Mouse (Mus musculus): ENCODE results near the gene Myom3.

DNA sequence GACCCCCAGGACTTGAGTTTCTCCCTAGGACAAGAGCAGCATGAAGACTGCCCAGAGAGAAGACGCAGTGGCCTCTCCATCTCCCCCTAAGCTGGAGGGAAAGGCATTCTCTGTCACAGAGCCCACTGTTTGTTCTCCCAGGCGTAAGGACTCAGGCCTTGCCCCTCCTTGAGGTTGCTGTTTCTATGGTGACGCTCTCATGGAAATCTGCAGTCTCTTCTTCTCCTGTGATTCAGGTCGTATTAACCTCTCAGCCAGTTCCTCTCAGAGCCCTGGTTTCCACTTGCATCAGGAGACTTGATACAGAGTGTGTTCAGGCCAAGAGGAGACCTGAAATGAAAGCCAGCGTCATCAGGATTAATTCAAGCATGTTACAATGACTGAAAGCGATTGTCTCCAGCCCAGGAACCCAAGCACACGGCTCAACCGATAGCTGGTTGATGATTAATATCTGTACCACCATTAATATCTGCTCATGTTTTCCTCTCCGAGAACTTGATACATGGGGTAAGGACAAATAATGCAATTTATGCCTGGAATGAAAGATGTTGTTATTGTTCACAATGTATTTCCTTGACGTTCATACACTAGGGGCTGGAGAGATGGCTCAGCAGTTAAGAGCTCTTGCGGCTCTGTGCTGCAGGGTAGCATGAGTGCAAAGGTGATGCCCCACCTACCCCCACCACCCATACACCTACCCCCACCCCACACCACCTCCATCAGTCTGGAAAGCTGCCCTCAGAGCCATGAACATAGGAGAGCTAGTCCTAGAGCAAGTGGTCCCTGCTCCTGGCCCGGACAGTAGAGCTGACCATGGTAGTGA, 74.0 kb downstream of the Myom3 start:
- no peak for TF ChIP-seq CTCF (IDR thresholded peaks at IDR 0.05; ENCODE audit: control insufficient read depth, insufficient read depth, insufficient read length)
- TF ChIP-seq MYOG (IDR thresholded peaks at IDR 0.05; ENCODE audit: control insufficient read depth, extremely low read depth, insufficient read length) = no peak
- no peak for TF ChIP-seq USF1 (IDR thresholded peaks at IDR 0.05; ENCODE audit: low read depth)

Measured in C2C12 (cell line).